Mouse (Mus musculus) limb, embryonic 11.5 days (tissue): ENCODE measurements around the gene Ckap5. TPM values are rescaled to one million over a fixed set of nuclear protein-coding genes. Genes with fewer than 3 reads are reported as not detected.

Experiments
- ATAC-seq: fragments of 200-750 bp; cut with Nextera tagmentation; 2 replicates; pipeline ENCODE4 v1.8.0; 2017; ENCODE audit warnings: low read depth; ENCODE audit not compliant: insufficient number of reproducible peaks, low FRiP score, low TSS enrichment
- DNase-seq: peaks from one replicate; pipeline ENCODE4 v3.0.0-alpha.2; 2015; ENCODE audit warnings: low spot score
- H3K27ac ChIP-seq: fragments of 300-500 bp; sonication (generic); replicated peaks from 2 replicates; pipeline ENCODE4 v1.5.1; 2014; ENCODE audit warnings: low read depth, mild to moderate bottlenecking, low read length
- H3K27me3 ChIP-seq: fragments of 300-500 bp; sonication (generic); 2 replicates; pipeline ENCODE4 v1.6.1; 2014; ENCODE audit warnings: mild to moderate bottlenecking, low read length, mixed read lengths; ENCODE audit not compliant: control insufficient read depth, insufficient read depth
- H3K36me3 ChIP-seq: fragments of 300-500 bp; sonication (generic); 2 replicates; pipeline ENCODE4 v1.6.1; 2014; ENCODE audit warnings: mild to moderate bottlenecking, low read length, moderate library complexity, mixed read lengths; ENCODE audit not compliant: control insufficient read depth, insufficient read depth
- H3K4me1 ChIP-seq: fragments of 300-500 bp; sonication (generic); 2 replicates; pipeline ENCODE4 v1.6.1; 2014; ENCODE audit warnings: low read length, mixed read lengths; ENCODE audit not compliant: control insufficient read depth, insufficient read depth
- H3K4me2 ChIP-seq: fragments of 300-500 bp; sonication (generic); 2 replicates; pipeline ENCODE4 v1.6.1; 2014; ENCODE audit warnings: low read depth, mild to moderate bottlenecking, moderate library complexity; ENCODE audit not compliant: severe bottlenecking
- H3K4me3 ChIP-seq: fragments of 300-500 bp; sonication (generic); 2 replicates; pipeline ENCODE4 v1.5.1; 2014; ENCODE audit warnings: low read depth, low read length
- H3K9ac ChIP-seq: fragments of 300-500 bp; sonication (generic); 2 replicates; pipeline ENCODE4 v1.6.1; 2014; ENCODE audit warnings: mild to moderate bottlenecking, low read length
- H3K9me3 ChIP-seq: fragments of 300-500 bp; sonication (generic); 2 replicates; pipeline ENCODE4 v1.6.1; 2016; ENCODE audit warnings: low read length; ENCODE audit not compliant: control insufficient read depth
- WGBS: fragments of 180-500 bp; shearing (Covaris S2); extraction: QIAGEN DNeasy Blood & Tissue Kit; methylation state at CpG from one replicate; pipeline ENCODE4 v1.1.7; 2014; 5-methylcytosine and 5-hydroxymethylcytosine counted together
- polyA plus RNA-seq: library from polyadenylated mRNA; unstranded; fragments of >200 nt; fragmentation: Nextera tagmentation; extraction: Ambion mirVana; gene quantifications from 2 replicates; pipeline ENCODE4 v1.2.1, GENCODE M21; 2014

The Ckap5 gene
- polyA plus RNA-seq, 1 experiment from 2014 or later: 105 TPM

GRCm38 (mm10) chr2:91666386-91666910 is 139.9 kb downstream of the Ckap5 start:
- no peak overlapping the region for H3K9ac ChIP-seq
- H3K27me3 ChIP-seq: no peaks in the 10 kb centered on the region
- H3K4me1 ChIP-seq: no peaks in the 10 kb centered on the region
- H3K4me3 ChIP-seq: no peak overlapping the region
- ATAC-seq (no peak), DNase-seq (no peak)
- WGBS: 95% methylated on average over 6 of the region's 6 CpGs
- H3K9me3 ChIP-seq: no peaks in the 10 kb centered on the region
- no peak overlapping the region for H3K27ac ChIP-seq
- H3K4me2 ChIP-seq: no peak overlapping the region
- peaks cover 31% of the 10 kb centered on the region for H3K36me3 ChIP-seq

- ATAC-seq (no peak), DNase-seq (no peak)
- Histone ChIP-seq H3K27me3 (no peaks in the 10 kb centered on the region), H3K27ac (no peak overlapping the region), H3K9ac (no peak overlapping the region), H3K4me2 (no peak overlapping the region), H3K4me1 (no peaks in the 10 kb centered on the region), H3K36me3 (peaks cover 31% of the 10 kb centered on the region), H3K4me3 (no peak overlapping the region), H3K9me3 (no peaks in the 10 kb centered on the region)
- WGBS: 85% methylated on average over 2 of the region's 2 CpGs
These were observed 141.2 kb downstream of the Ckap5 start for GRCm38 (mm10) chr2:91667747-91668146.

- ATAC-seq (no peak), DNase-seq (no peak)
- peaks cover 27% of the 10 kb centered on the region for H3K36me3 ChIP-seq
- H3K4me2 ChIP-seq: no peak overlapping the region
- no peak overlapping the region for H3K9ac ChIP-seq
- H3K9me3 ChIP-seq: no peaks in the 10 kb centered on the region
- no peak overlapping the region for H3K27ac ChIP-seq
- 92% methylated on average over 8 of the region's 8 CpGs for WGBS
- no peaks in the 10 kb centered on the region for H3K27me3 ChIP-seq
- H3K4me3 ChIP-seq: no peak overlapping the region
- no peaks in the 10 kb centered on the region for H3K4me1 ChIP-seq
These were observed 142.8 kb downstream of the Ckap5 start for GRCm38 (mm10) chr2:91669326-91669725.

- Histone ChIP-seq H3K4me3 (no peak overlapping the region), H3K4me1 (no peaks in the 10 kb centered on the region), H3K27ac (no peak overlapping the region), H3K9ac (no peak overlapping the region), H3K9me3 (no peaks in the 10 kb centered on the region), H3K4me2 (no peak overlapping the region), H3K36me3 (peaks cover 27% of the 10 kb centered on the region), H3K27me3 (no peaks in the 10 kb centered on the region)
- DNase-seq (no peak), ATAC-seq (no peak)
- WGBS: 88% methylated on average over 6 of the region's 6 CpGs
These were observed 143.5 kb downstream of the Ckap5 start for GRCm38 (mm10) chr2:91670038-91670437.

Other genes with a start within 250 kb of the Ckap5 start
- gene 1110051M20Rik, start 82.1 kb upstream of the Ckap5 start, polyA plus RNA-seq: 75.3 and 81.9 TPM in 2 replicates
- 5.3 and 5.4 TPM in 2 replicates for gene Lrp4, start 69.3 kb upstream of the Ckap5 start, polyA plus RNA-seq
- gene F2, start 109.7 kb downstream of the Ckap5 start, polyA plus RNA-seq: 0.09 and 0.24 TPM in 2 replicates
- 7.1 and 7.4 TPM in 2 replicates for gene Zfp408, start 123.0 kb downstream of the Ckap5 start, polyA plus RNA-seq
- 68.1 and 79.5 TPM in 2 replicates for gene Arhgap1, start 123.1 kb downstream of the Ckap5 start, polyA plus RNA-seq
- gene Atg13, start 183.8 kb downstream of the Ckap5 start, polyA plus RNA-seq: 30.5 and 31.1 TPM in 2 replicates
- 18.9 and 20.7 TPM in 2 replicates for gene Harbi1, start 184.1 kb downstream of the Ckap5 start, polyA plus RNA-seq
- gene Ambra1, start 203.4 kb downstream of the Ckap5 start, polyA plus RNA-seq: 18.6 and 21.1 TPM in 2 replicates